Mouse (Mus musculus) neural tube, embryonic 13.5 days (tissue): ENCODE measurements at regions not wholly inside any gene's neighbourhood (a gene's known extent, or its start where the extent isn't known, plus 50 kb on each side); places are given as distances from the start of the nearest gene placed in this dataset.

ENCODE experiments used
- ATAC-seq: fragments of 200-750 bp; cut with Nextera tagmentation; 2 replicates; pipeline ENCODE4 v1.8.0; 2017; ENCODE audit warnings: low read depth, mild to moderate bottlenecking, moderate TSS enrichment, moderate library complexity
- H3K27ac ChIP-seq: fragments of 300-500 bp; sonication (generic); replicated peaks from 2 replicates; pipeline ENCODE4 v1.5.1; 2015; ENCODE audit warnings: moderate library complexity, mild to moderate bottlenecking, inconsistent platforms
- H3K27me3 ChIP-seq: fragments of 300-500 bp; sonication (generic); 2 replicates; pipeline ENCODE4 v1.6.1; 2015; ENCODE audit warnings: mild to moderate bottlenecking, inconsistent platforms
- H3K36me3 ChIP-seq: fragments of 300-500 bp; sonication (generic); 2 replicates; pipeline ENCODE4 v1.6.1; 2015; ENCODE audit warnings: mild to moderate bottlenecking, inconsistent platforms
- H3K4me1 ChIP-seq: fragments of 300-500 bp; sonication (generic); replicated peaks from 2 replicates; pipeline ENCODE4 v1.6.1; 2015; ENCODE audit warnings: inconsistent platforms
- H3K4me2 ChIP-seq: fragments of 300-500 bp; sonication (generic); 2 replicates; pipeline ENCODE4 v1.6.1; 2015; ENCODE audit warnings: inconsistent platforms, mild to moderate bottlenecking, moderate library complexity
- H3K4me3 ChIP-seq: fragments of 300-500 bp; sonication (generic); 2 replicates; pipeline ENCODE4 v1.5.1; 2015; ENCODE audit warnings: mild to moderate bottlenecking, inconsistent platforms
- H3K9ac ChIP-seq: fragments of 300-500 bp; sonication (generic); 2 replicates; pipeline ENCODE4 v1.6.1; 2015; ENCODE audit warnings: moderate library complexity, mild to moderate bottlenecking, inconsistent platforms
- H3K9me3 ChIP-seq: fragments of 300-500 bp; sonication (generic); 2 replicates; pipeline ENCODE4 v1.6.1; 2016; ENCODE audit warnings: inconsistent platforms
- WGBS: fragments of 180-500 bp; shearing (Covaris S2); methylation state at CpG from one replicate; pipeline ENCODE4 v1.1.7; 2015; 5-methylcytosine and 5-hydroxymethylcytosine counted together

DNA sequence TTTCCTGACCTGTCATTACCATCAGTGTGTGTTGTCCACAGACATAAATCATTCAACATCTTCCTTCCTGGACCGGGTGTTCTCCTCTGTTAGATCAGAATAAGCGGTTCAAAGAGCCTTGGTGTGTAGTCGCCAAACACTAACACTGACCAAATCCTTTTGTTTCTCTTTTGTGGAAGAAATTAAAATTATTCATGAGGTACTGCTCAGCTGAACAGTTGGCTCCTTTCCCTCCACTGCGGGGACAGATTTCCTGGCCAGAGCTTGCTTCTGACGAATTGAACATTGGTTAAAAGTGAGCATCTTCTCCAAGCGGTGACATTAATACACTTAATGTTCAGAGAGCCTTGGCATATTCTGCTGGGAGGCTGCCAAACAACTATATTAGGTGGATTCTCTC is 506.2 kb downstream of the 1810013L24Rik start:
- H3K27me3 ChIP-seq, result no peaks in the 10 kb centered on the region
- 61% methylated on average over 6 of the region's 6 CpGs for WGBS
- H3K9ac ChIP-seq, result no peak overlapping the region
- ATAC-seq, result no peak
- no peaks in the 10 kb centered on the region for H3K9me3 ChIP-seq
- H3K4me2 ChIP-seq, result no peak overlapping the region
- H3K36me3 ChIP-seq, result no peaks in the 10 kb centered on the region
- no peak overlapping the region for H3K4me3 ChIP-seq
- no peak overlapping the region for H3K27ac ChIP-seq
- no peaks in the 10 kb centered on the region for H3K4me1 ChIP-seq

DNA sequence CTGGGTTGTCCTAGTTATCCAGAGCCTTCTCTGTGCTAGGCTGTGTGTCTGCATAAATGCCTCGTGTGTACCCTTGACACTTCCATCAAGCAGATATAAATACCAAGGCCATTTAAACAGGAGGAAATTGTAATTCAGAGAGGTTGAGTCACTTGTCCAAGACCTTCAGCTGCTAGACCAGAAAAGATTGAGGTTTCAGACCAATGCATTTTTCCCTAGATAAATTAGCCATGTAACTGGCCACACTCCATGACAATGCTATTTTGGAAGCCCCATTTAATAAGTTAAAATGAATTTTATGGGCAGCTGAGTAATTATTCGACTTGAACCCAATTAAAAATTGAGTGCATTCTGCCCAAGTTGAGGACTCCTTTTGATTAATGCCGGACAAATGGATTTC is 509.6 kb downstream of the 1810013L24Rik start:
- WGBS, result 71% methylated on average over 3 of the region's 3 CpGs
- no peak overlapping the region for H3K4me2 ChIP-seq
- H3K9ac ChIP-seq, result no peak overlapping the region
- no peaks in the 10 kb centered on the region for H3K9me3 ChIP-seq
- no peaks in the 10 kb centered on the region for H3K4me1 ChIP-seq
- H3K27me3 ChIP-seq, result no peaks in the 10 kb centered on the region
- H3K27ac ChIP-seq, result no peak overlapping the region
- H3K36me3 ChIP-seq, result no peaks in the 10 kb centered on the region
- no peak for ATAC-seq
- no peak overlapping the region for H3K4me3 ChIP-seq

GRCm38 (mm10) chr16:9341245-9341644 is 511.3 kb downstream of the 1810013L24Rik start:
- Histone ChIP-seq H3K4me2 (no peak overlapping the region), H3K27me3 (no peaks in the 10 kb centered on the region), H3K4me3 (no peak overlapping the region), H3K4me1 (no peaks in the 10 kb centered on the region), H3K27ac (no peak overlapping the region), H3K9ac (no peak overlapping the region), H3K9me3 (no peaks in the 10 kb centered on the region), H3K36me3 (no peaks in the 10 kb centered on the region)
- 91% methylated on average over 4 of the region's 4 CpGs for WGBS
- ATAC-seq, result no peak

- Histone ChIP-seq H3K4me1 (0 out of 2 replicates have a peak, but pooled peaks cover 4% of the 10 kb centered on the region), H3K9ac (no peak overlapping the region), H3K4me2 (no peak overlapping the region), H3K27me3 (no peaks in the 10 kb centered on the region), H3K4me3 (no peak overlapping the region), H3K27ac (no peak overlapping the region), H3K36me3 (no peaks in the 10 kb centered on the region), H3K9me3 (no peaks in the 10 kb centered on the region)
- 84% methylated on average over 4 of the region's 4 CpGs for WGBS
- no peak for ATAC-seq
Observed at GRCm38 (mm10) chr16:9353811-9354210, 523.9 kb downstream of the 1810013L24Rik start.

- no peaks in the 10 kb centered on the region for H3K27me3 ChIP-seq
- H3K36me3 ChIP-seq, result no peaks in the 10 kb centered on the region
- no peak overlapping the region for H3K27ac ChIP-seq
- H3K4me2 ChIP-seq, result no peak overlapping the region
- 67% methylated on average over 8 of the region's 8 CpGs for WGBS
- H3K4me3 ChIP-seq, result no peak overlapping the region
- no peak overlapping the region for H3K9ac ChIP-seq
- no peak for ATAC-seq
- H3K9me3 ChIP-seq, result no peaks in the 10 kb centered on the region
- 0 out of 2 replicates have a peak, but pooled peaks cover 4% of the 10 kb centered on the region for H3K4me1 ChIP-seq
Observed at GRCm38 (mm10) chr16:9354331-9355030, 524.6 kb downstream of the 1810013L24Rik start.

DNA sequence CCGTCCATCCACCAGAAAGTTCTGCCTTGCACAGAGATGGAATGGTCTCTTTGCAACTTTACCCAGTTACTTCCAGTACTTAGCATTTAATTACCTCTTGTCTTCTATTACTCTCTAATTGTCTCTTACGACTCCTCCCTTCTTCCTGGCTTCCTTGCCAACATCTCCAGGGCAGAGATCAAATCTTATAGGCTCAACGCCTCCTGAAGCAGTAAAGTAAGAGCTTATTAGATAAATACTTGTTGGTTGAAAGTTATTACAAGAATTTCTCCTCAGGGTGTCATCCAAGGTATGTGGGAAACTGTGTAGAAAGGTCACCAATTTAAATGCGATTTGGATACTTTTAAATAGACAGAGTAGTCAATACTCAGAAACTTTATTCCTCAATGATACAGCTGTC is 528.8 kb downstream of the 1810013L24Rik start:
- Histone ChIP-seq H3K27me3 (no peaks in the 10 kb centered on the region), H3K9ac (no peak overlapping the region), H3K27ac (no peak overlapping the region), H3K9me3 (no peaks in the 10 kb centered on the region), H3K4me3 (no peak overlapping the region), H3K4me2 (no peak overlapping the region), H3K4me1 (0 out of 2 replicates have a peak, but pooled peaks cover 4% of the 10 kb centered on the region), H3K36me3 (no peaks in the 10 kb centered on the region)
- no peak for ATAC-seq
- 72% methylated on average over 4 of the region's 4 CpGs for WGBS

DNA sequence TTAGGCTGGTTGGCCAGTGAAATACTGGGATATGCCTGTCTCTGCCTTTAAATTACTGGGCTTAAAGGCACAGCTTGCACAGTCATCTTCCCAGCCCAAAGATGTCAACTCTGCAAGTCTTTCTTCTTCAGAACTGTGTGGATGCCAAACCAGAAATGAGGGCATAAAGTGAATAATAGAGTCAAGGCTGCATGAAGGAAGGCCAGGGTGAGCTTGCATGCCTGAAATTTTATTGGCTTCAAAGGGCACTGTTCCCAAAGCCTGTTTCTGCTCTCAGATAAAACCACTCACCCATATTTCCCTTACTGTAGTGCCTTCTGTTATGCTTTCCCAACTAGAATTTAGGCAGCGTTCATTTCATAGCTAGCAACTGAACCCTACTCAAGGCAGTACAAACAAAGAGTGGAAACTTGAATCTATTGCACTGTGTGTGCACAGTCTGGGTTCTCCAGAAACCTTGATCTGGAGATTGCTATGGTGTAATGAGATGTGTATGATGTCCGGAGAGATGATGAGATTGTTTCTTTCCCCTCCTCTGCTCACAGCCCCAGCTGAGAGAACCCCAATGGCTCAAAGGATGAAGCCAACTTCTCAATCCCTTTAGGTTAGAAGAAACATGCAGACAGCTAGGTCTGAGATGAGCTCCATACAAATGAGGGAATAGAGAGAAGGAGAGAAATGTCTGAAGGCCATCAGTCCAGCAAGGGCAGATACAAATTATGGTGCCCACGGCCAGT is 529.7 kb downstream of the 1810013L24Rik start:
- Histone ChIP-seq H3K4me1 (0 out of 2 replicates have a peak, but pooled peaks cover 2% of the 10 kb centered on the region), H3K9ac (no peak overlapping the region), H3K27me3 (no peaks in the 10 kb centered on the region), H3K4me3 (no peak overlapping the region), H3K9me3 (no peaks in the 10 kb centered on the region), H3K27ac (no peak overlapping the region), H3K36me3 (no peaks in the 10 kb centered on the region), H3K4me2 (no peak overlapping the region)
- no peak for ATAC-seq
- WGBS, result 90% methylated on average over 3 of the region's 3 CpGs

DNA sequence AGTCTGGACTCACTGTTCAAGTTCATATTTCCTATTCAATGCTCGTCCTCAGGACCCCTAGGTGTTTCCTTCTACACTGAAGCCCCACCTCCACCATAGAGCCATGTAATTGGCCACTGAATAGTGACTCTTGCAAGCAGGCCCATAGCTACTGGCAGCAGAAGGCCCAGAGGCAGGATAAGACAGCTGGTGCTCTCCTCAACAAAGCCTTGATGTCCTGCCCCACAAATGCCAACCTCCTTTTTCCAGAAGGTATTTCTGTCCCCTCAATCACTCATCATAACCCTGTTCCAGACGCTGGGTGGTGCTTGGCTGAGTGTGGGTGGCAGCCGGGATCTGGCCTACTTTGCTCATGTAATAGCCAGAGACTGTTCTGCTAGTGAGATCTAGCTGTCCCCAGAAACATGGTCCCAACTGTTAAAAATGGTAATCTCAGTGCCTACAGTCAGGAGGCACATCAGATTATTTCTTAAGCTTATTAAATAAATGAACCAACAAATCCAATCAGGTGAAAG is 530.9 kb downstream of the 1810013L24Rik start:
- no peak overlapping the region for H3K9ac ChIP-seq
- no peaks in the 10 kb centered on the region for H3K27me3 ChIP-seq
- no peaks in the 10 kb centered on the region for H3K9me3 ChIP-seq
- no peak for ATAC-seq
- WGBS, result 87% methylated on average over 3 of the region's 3 CpGs
- no peak overlapping the region for H3K4me2 ChIP-seq
- H3K36me3 ChIP-seq, result no peaks in the 10 kb centered on the region
- no peak overlapping the region for H3K27ac ChIP-seq
- H3K4me3 ChIP-seq, result no peak overlapping the region
- no peaks in the 10 kb centered on the region for H3K4me1 ChIP-seq

DNA sequence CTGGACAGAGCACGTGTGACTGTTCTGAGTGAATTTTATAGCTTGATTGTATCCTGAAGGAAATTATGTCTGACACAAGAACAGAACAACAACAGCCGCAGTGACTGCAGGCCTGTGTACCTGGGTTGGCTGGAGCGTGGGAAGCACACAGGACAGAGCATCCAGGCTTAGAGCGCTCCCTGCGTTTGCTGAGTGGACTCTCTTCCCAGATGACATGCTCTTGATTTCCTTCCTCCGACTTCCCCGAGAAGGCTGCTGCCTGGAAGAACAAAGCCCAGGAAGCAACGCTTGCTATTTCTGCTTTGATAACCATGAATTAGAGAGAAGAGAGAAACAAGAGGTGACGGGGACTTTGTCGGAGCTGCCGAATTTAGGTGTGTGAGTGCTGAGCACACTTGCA is 532.2 kb downstream of the 1810013L24Rik start:
- no peak overlapping the region for H3K4me2 ChIP-seq
- H3K9me3 ChIP-seq, result no peaks in the 10 kb centered on the region
- H3K36me3 ChIP-seq, result no peaks in the 10 kb centered on the region
- ATAC-seq, result no peak
- no peak overlapping the region for H3K27ac ChIP-seq
- no peak overlapping the region for H3K4me3 ChIP-seq
- 44% methylated on average over 11 of the region's 11 CpGs for WGBS
- H3K9ac ChIP-seq, result no peak overlapping the region
- H3K4me1 ChIP-seq, result no peaks in the 10 kb centered on the region
- H3K27me3 ChIP-seq, result no peaks in the 10 kb centered on the region

DNA sequence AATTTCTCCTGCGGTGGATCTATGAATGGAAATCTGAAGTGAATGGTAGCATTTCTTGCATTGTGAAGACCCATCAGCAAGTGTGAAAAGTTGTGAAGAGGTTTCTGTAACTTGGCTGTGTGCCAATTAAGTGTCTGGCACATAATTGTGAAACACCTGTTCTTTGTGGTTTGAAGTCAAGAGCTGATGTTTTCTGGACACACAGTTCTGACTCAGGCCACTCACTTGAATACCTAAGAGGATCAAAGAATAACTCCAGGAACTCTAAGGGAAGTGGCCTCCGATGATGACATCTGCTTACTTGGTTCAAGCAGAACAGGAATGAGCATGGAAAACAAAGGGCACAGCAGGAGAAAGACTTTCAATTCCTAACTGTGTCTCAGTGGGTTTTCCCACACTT is 534.2 kb downstream of the 1810013L24Rik start:
- Histone ChIP-seq H3K36me3 (no peaks in the 10 kb centered on the region), H3K27me3 (no peaks in the 10 kb centered on the region), H3K4me2 (no peak overlapping the region), H3K27ac (no peak overlapping the region), H3K4me1 (no peaks in the 10 kb centered on the region), H3K9me3 (no peaks in the 10 kb centered on the region), H3K9ac (no peak overlapping the region), H3K4me3 (no peak overlapping the region)
- no peak for ATAC-seq
- WGBS, result 23% methylated on average over 2 of the region's 2 CpGs

DNA sequence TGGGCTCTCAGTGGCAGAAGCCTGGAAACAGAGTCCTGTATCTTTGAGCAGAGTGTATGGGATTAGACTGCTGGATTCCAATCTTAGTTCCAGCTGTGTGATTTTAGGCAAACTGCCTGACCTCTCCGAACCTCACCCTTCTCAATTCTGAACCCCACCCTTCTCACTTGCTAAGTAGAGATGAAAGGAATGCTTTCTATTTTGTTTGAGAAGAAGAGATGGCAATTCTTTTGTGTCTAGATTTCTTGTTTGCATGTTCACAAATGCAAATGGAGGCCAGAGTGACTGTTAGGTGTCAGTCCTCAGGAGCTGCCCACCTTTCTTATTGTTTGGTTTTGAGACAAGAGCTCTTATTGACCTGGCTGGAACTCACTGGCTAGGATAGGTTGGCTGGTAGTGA is 561.1 kb downstream of the 1810013L24Rik start:
- WGBS, result 85% methylated on average over 1 of the region's 1 CpGs

DNA sequence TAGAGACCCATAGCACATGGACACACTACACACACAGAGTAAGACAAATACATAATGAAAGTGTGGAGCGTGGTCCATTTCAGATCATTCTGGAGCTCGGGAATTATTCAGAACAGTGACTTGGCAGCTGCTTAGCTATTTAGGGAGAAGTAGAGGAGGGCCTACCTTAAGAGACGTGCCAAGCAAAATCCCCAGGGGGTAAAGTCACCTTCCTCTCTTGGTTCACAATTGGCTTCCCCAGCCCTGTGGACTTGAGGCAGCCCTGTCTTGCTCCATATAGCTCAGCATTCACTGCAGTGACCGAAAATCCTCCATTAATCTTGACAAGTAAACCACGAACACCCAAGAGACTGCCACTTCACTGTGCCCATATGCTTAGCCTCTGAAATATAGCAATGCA is 574.8 kb downstream of the 1810013L24Rik start:
- H3K27me3 ChIP-seq, result no peaks in the 10 kb centered on the region
- 73% methylated on average over 5 of the region's 5 CpGs for WGBS
- no peak for ATAC-seq

More for the DNA sequence above, 561.1 kb downstream of the 1810013L24Rik start:
- Histone ChIP-seq H3K27ac (no peak overlapping the region), H3K4me2 (no peak overlapping the region), H3K4me3 (no peak overlapping the region), H3K9ac (no peak overlapping the region), H3K36me3 (no peaks in the 10 kb centered on the region), H3K9me3 (no peaks in the 10 kb centered on the region), H3K4me1 (no peaks in the 10 kb centered on the region), H3K27me3 (no peaks in the 10 kb centered on the region)
- no peak for ATAC-seq

More for the DNA sequence above, 574.8 kb downstream of the 1810013L24Rik start:
- no peak overlapping the region for H3K9ac ChIP-seq
- no peak overlapping the region for H3K27ac ChIP-seq
- H3K4me3 ChIP-seq, result no peak overlapping the region
- no peaks in the 10 kb centered on the region for H3K9me3 ChIP-seq
- no peaks in the 10 kb centered on the region for H3K4me1 ChIP-seq
- no peaks in the 10 kb centered on the region for H3K36me3 ChIP-seq
- H3K4me2 ChIP-seq, result no peak overlapping the region
